In the genomic region with DNA sequence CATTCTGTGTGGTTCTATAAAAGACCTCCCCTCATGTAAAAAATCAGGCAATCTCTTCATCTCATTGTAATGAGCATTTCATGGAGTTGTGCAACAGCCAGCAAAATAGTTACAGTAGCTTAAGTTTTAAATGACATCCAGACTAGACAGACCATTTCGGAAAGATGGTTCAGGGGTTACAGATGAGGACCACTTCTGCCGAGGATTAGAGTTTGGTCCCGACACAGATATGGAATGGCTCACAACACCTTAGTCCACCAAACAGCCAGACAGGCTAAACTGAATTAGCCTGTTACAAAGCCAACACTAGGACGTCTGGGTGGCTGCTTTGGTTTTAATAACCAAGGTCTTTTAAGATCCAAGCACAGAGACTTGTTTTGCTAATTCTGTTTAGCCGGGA, we compare ENCODE assay signal across 13 mouse cellular contexts.
"Had no signal": no experiment of that assay in that cellular context is flagged by ENCODE, and none has a peak within 500 bp of the region (broad histone marks: within the 10 kb centered on the region; RNA-seq: fewer than 3 reads in every experiment).

No protein-coding gene starts in this region.

- H3K9me3 ChIP-seq: heart, embryonic 15.5 days; hindbrain, embryonic 12.5 days; intestine, embryonic 15.5 days; limb, embryonic 13.5 days; limb, embryonic 15.5 days; liver, embryonic 12.5 days had no signal

- H3K4me3 ChIP-seq: heart, embryonic 13.5 days; heart, embryonic 15.5 days; hindbrain, embryonic 12.5 days; intestine, embryonic 15.5 days; layer of hippocampus, adult 2 months; left cerebral cortex, adult 2 months; limb, embryonic 13.5 days; limb, embryonic 15.5 days; liver, embryonic 12.5 days had no signal

- H3K4me1 ChIP-seq: limb, embryonic 15.5 days had no signal

- H3K36me3 ChIP-seq: heart, embryonic 13.5 days; heart, embryonic 15.5 days; intestine, embryonic 15.5 days; limb, embryonic 13.5 days; limb, embryonic 15.5 days; liver, embryonic 12.5 days had no signal

- DNase-seq: gastrocnemius, postnatal 14 days; gastrocnemius, postnatal 36 days; kidney, adult 8-10 months had no signal

- H3K27ac ChIP-seq: heart, embryonic 13.5 days; heart, embryonic 15.5 days; hindbrain, embryonic 12.5 days; hindbrain, embryonic 14.5 days; intestine, embryonic 15.5 days; layer of hippocampus, adult 2 months; left cerebral cortex, adult 2 months; limb, embryonic 13.5 days; limb, embryonic 15.5 days; liver, embryonic 12.5 days had no signal

- H3K27me3 ChIP-seq: heart, embryonic 13.5 days; heart, embryonic 15.5 days; hindbrain, embryonic 12.5 days; intestine, embryonic 15.5 days; limb, embryonic 13.5 days; limb, embryonic 15.5 days; liver, embryonic 12.5 days had no signal
